Mouse (Mus musculus): Measurements from ENCODE around the gene Hist1h4f.
A peak's percentile ranks its signal among the peaks of the same experiment; 100 is the strongest.

DNA sequence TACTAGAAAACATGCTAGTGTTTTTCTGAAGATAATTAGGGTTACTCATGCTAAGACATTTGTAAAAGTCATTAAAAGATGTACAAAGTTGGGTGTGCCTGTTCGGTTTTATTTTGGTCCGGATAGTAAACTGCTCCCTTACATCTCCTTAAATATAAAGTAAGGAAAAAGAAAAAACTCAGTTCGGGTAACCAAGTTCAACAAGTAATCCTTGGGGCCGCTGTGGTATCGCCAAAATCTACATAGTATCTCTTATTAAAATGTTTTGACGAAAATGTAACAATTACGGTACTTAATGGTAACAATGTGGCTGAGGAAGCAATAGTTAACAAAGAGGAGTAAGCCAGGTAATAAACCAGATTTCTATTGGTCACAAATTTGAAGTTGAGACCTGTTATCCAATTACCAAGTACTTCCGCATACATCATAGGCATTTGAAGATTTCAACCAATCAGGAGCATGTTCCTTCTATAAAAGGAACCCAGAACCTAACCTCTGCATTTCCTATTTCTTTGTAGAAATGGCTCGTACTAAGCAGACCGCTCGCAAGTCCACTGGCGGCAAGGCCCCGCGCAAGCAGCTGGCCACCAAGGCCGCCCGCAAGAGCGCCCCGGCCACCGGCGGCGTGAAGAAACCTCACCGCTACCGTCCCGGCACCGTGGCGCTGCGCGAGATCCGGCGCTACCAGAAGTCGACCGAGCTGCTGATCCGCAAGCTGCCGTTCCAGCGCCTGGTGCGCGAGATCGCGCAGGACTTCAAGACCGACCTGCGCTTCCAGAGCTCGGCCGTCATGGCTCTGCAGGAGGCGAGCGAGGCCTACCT, 7.3 kb downstream of the Hist1h4f start, which contains the start of gene Hist1h3f:
- TF ChIP-seq POLR2A (IDR thresholded peaks at IDR 0.05; ENCODE audit: borderline replicate concordance, insufficient read depth, low read length): peak; percentile 84; the same call in 1 of the 2 replicates
- no peak for TF ChIP-seq CTCF (IDR thresholded peaks at IDR 0.05; ENCODE audit: borderline replicate concordance, insufficient read depth, low read depth, low read length)

Measured in cerebellum, adult 2 months (tissue).